Comparison of ENCODE assay signal across 8 mouse cellular contexts in genomic region chr10:81473003-81473451, GRCm38 (mm10). TPM values are rescaled to one million over a fixed set of nuclear protein-coding genes. Genes with fewer than 3 reads are reported as not detected.
DNase-seq lines count a peak whose midpoint lies in the region; ATAC-seq and TF ChIP-seq lines count a peak whose summit lies in the region.

No protein-coding gene starts in this region.

- no peak overlapping the region for H3K27ac ChIP-seq in testis, adult 2 months (ENCODE audit: control insufficient read depth, insufficient read depth, low read depth, low read length)

- H3K27me3 ChIP-seq in testis, adult 2 months (ENCODE audit: control insufficient read depth, insufficient read depth, low read length) = no peaks in the 10 kb centered on the region

- TF ChIP-seq CTCF in testis, adult 2 months (IDR thresholded peaks at IDR 0.05; ENCODE audit: control insufficient read depth, insufficient read depth, insufficient replicate concordance, low read depth, low read length) = no peak

- peaks cover 22% of the 10 kb centered on the region for H3K4me1 ChIP-seq in testis, adult 2 months (ENCODE audit: control insufficient read depth, insufficient read depth, low read length)

- ATAC-seq in frontal cortex, adult (ENCODE audit: low TSS enrichment) = peak; percentile 44
- no peak for ATAC-seq in megakaryocyte progenitor cell, adult 5-6 weeks (replicated peaks; ENCODE audit: poor library complexity)

- no peak for DNase-seq in testis, postnatal 14 days (ENCODE audit: low spot score)
- DNase-seq in left cerebral cortex, adult 9 months (ENCODE audit: low spot score in 2 of 2) = peak; percentile 88 to 92
- peak; percentile 77 for DNase-seq in retina, embryonic 14.5 days (ENCODE audit: low spot score)
- no peak for DNase-seq in kidney, postnatal 36 days
- no peak for DNase-seq in spleen, postnatal 14 days (ENCODE audit: low spot score in 2 of 2)

- no peaks in the 10 kb centered on the region for H3K36me3 ChIP-seq in testis, adult 2 months (ENCODE audit: control insufficient read depth, insufficient read depth, low read length)

- no peak for TF ChIP-seq POLR2A in testis, adult 2 months (IDR thresholded peaks at IDR 0.05; ENCODE audit: control insufficient read depth, low read depth, low read length)

- H3K4me3 ChIP-seq in testis, adult 2 months (ENCODE audit: control insufficient read depth, low read depth, low read length) = peak overlapping the region; percentile 75

RNA-seq across cellular contexts. Expression of gene Celf5, which starts 9.5 kb away (rescaled TPM):
- polyA plus RNA-seq in testis, adult 2 months (2012; rRNA removed) = 147 and 163 TPM in 2 replicates
- total RNA-seq in megakaryocyte progenitor cell, adult 5-6 weeks (2015) = 0.10 TPM in 1 of 2 replicates, not detected in the other
- total RNA-seq in megakaryocyte progenitor cell, adult 5-6 weeks (2017) = not detected in 2 replicates

RNA-seq across cellular contexts. Expression of gene Nfic, which starts 17.6 kb away (rescaled TPM):
- 9.8 and 9.9 TPM in 2 replicates for polyA plus RNA-seq in testis, adult 2 months (2012; rRNA removed)
- total RNA-seq in megakaryocyte progenitor cell, adult 5-6 weeks (2015) = 35.5 and 36.8 TPM in 2 replicates
- 4.0 and 5.0 TPM in 2 replicates for total RNA-seq in megakaryocyte progenitor cell, adult 5-6 weeks (2017)

RNA-seq across cellular contexts. Expression of gene Ncln, which starts 23.2 kb away (rescaled TPM):
- polyA plus RNA-seq in testis, adult 2 months (2012; rRNA removed) = 70.4 and 71.3 TPM in 2 replicates
- 81.2 and 99.2 TPM in 2 replicates for total RNA-seq in megakaryocyte progenitor cell, adult 5-6 weeks (2015)
- 85.6 and 101 TPM in 2 replicates for total RNA-seq in megakaryocyte progenitor cell, adult 5-6 weeks (2017)

RNA-seq across cellular contexts. Expression of gene S1pr4, which starts 26.9 kb away (rescaled TPM):
- polyA plus RNA-seq in testis, adult 2 months (2012; rRNA removed) = 0.04 and 0.13 TPM in 2 replicates
- total RNA-seq in megakaryocyte progenitor cell, adult 5-6 weeks (2015) = 8.3 and 8.9 TPM in 2 replicates
- 6.2 and 9.5 TPM in 2 replicates for total RNA-seq in megakaryocyte progenitor cell, adult 5-6 weeks (2017)

RNA-seq across cellular contexts. Expression of gene Gna15, which starts 51.0 kb away (rescaled TPM):
- polyA plus RNA-seq in testis, adult 2 months (2012; rRNA removed) = 1.0 and 1.2 TPM in 2 replicates
- total RNA-seq in megakaryocyte progenitor cell, adult 5-6 weeks (2015) = 29.4 and 31.9 TPM in 2 replicates
- 28.7 and 28.9 TPM in 2 replicates for total RNA-seq in megakaryocyte progenitor cell, adult 5-6 weeks (2017)

Comparison
In these comparisons a context has a peak if more than half of its experiments do, and no peak if none do; other contexts are left out.
1. DNase-seq: peak in left cerebral cortex, adult 9 months (2 of 2) and retina, embryonic 14.5 days (single experiment); none in testis, postnatal 14 days (single experiment), kidney, postnatal 36 days (0 of 2) and spleen, postnatal 14 days (0 of 2).